Mouse (Mus musculus): ENCODE results near the gene 6030452D12Rik.

6030452D12Rik gene

DNA sequence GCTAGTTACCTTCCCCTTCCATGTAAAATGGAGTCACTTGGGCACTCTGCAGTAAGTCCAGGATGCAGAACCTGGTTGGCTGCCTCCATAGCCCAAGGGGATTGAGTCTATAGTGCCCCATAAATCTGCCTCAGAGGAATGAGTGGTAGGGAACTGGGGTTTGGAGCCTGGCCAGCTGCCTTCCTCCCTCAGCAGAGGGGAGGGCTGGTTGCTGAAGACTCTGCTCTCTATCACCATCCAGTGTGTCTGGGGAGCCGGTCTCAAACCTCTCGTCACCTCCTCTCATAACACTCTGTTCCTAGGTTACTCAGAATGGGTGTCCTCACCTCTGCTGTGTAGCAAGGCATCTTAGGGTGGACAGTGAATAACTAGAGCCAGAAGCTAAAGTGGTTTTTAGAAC, 16.3 kb downstream of the 6030452D12Rik start:
- DNase-seq (ENCODE audit: low spot score in 2 of 2) = no peak

DNA sequence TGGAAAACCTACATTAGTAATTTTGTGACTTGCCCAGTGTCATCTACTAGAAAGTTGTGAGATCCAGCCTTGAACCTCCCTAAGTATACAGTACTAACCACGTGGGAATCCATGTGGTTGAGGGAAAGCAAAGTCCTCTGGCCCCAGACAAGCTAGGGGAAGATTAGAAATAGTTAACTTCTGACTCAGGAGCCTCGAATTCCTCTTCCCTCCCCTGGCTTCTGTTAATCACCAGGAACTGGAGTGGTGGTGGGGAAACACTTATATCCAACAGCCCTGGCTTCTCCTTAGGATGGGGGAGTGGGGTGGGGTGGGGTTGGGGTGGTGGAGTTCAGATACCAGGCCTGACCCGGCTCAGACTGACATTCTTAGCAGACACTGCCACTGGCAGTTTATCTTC, 18.4 kb downstream of the 6030452D12Rik start:
- no peak for DNase-seq (ENCODE audit: low spot score in 2 of 2)

- DNase-seq (ENCODE audit: low spot score in 2 of 2) = no peak
These were observed 20.3 kb downstream of the 6030452D12Rik start for GRCm38 (mm10) chr8:106520578-106520977.

DNA sequence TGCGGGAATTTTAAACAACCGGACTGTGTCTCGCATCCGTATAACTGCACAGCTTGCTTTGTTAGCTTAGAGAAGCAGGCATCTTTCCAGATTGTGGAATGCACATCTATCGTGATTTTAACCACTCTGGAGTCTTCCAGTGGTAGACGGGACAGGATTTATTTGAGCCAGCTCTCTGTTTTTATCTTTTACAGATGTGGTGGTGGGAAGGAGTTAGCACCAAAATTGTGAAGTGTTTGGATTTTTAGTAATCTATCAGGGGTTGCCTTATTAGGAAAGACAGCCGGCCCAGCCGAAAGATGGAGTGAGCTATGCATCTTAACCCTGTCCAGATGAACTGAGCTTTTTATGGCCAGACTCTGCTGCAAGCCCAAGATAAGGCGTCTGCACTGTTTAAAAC, 21.5 kb downstream of the 6030452D12Rik start:
- no peak for DNase-seq (ENCODE audit: low spot score in 2 of 2)

DNA sequence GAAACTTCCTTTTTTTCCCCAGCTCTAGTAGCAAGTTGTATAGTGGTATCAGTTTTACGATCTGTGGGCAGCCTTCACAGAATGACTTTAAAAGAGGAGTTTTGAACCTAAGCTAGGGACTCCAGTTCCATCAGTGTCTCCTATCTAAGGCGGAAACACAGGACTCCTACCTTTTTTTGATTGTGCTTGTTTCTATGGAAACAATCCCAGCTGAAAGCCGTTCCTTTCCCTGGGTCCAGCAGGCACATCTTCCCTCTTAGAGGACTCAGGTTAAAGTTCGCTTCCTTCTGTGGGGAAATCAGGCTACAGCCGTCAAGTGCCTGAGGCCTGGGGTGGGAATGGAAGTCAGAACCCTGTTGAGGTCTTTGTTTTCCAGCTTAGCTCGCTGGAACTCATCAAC, 26.4 kb downstream of the 6030452D12Rik start:
- DNase-seq (ENCODE audit: low spot score in 2 of 2) = no peak

GRCm38 (mm10) chr8:106527241-106528036, 27.1 kb downstream of the 6030452D12Rik start:
- DNase-seq (ENCODE audit: low spot score in 2 of 2) = no peak

- DNase-seq (ENCODE audit: low spot score in 2 of 2) = no peak
These were observed 28.4 kb downstream of the 6030452D12Rik start for GRCm38 (mm10) chr8:106528596-106529249.

DNA sequence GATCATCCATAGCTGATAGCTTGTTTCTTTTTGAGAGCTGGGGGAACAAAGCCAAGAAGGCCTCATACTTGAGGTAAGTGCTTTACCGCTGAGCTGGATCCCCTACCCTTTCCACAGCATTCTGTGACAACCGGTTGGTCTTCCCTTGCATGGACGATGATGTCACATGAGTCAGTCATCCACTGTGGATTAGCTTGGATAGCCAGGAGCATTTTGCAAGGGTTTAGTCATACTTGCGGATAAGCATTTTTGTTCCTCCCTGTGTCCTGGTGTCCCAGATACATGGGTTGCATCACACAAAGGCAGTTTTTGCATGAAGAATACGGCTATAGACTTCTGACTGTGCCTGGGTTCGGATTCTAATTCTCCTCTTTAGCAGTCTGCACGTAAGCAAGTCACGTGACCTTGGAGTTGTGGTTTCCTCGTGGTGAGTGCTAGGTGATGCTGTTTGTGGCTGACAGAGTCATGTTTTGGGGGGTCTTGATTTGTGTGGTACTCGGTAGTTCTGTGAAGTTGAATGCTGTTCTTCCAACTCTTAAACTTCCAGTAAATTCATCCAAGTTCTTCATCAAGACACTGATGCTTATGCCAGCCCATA, 29.7 kb downstream of the 6030452D12Rik start:
- DNase-seq (ENCODE audit: low spot score in 2 of 2) = no peak

- DNase-seq (ENCODE audit: low spot score in 2 of 2) = no peak
These were observed 30.2 kb downstream of the 6030452D12Rik start for GRCm38 (mm10) chr8:106530566-106530965.

DNA sequence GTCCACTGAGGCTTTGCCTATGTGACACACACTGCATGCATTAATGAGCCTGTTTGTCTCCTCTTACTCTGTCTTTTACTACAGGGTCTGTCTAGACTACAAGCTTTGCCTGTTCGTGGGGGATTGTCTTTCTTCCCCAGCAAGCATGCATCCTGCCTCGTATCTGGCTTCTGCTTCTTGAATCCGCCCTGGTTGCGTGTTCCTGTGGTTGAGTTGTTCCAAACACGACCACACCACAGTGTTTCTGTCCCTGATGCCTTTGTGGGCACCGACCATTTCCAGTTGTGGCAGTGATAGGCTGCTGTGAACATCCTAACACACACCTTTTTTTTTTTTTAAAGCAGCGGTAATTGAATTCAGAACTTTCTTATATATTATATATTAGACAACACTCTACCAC, 33.4 kb downstream of the 6030452D12Rik start:
- no peak for DNase-seq (ENCODE audit: low spot score in 2 of 2)

- peak; percentile 43 to 57 for DNase-seq (ENCODE audit: low spot score in 2 of 2)
These were observed 34.1 kb downstream of the 6030452D12Rik start for GRCm38 (mm10) chr8:106534449-106534848.

- DNase-seq (ENCODE audit: low spot score in 2 of 2) = no peak
These were observed 35.1 kb downstream of the 6030452D12Rik start for GRCm38 (mm10) chr8:106535448-106535847.

DNA sequence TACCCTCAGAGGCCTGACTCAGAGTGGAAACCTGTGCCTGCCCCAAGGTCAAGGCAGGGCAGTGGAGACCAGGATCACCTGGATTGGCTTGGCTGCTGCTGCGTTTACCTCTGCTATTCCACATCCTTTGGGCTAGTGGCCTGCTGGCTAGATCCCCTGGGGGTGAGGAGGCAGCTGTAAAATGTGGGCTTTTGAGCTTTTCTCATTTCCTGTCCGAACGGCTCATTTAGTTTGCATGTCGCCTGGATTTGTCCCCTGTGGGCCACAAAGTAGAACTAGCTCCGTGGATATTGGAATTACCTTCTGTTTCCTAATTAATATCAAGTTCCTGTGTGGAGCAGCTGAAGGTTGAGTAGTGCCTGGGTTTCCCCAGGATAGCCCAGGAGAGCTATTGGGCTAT, 38.9 kb downstream of the 6030452D12Rik start:
- DNase-seq (ENCODE audit: low spot score in 2 of 2) = no peak

DNA sequence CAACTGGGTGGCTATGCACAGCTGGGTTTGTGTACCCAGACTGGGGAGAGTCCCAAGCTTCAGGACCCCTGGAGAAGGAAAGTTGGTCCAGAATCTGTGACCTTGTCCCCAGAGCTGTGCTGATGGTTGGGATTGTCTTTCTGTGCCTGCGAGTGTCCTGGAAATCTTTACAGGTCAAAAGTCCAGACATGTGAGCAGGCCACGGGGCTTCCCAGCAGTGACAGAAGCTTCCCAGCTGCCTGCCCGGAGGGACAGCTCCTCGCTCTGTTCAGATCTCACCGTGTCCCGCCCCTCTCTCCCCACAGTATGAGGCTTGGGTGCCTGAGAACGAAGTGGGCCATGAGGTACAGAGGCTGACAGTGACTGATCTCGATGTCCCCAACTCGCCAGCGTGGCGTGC, 40.7 kb downstream of the 6030452D12Rik start:
- no peak for DNase-seq (ENCODE audit: low spot score in 2 of 2)

DNA sequence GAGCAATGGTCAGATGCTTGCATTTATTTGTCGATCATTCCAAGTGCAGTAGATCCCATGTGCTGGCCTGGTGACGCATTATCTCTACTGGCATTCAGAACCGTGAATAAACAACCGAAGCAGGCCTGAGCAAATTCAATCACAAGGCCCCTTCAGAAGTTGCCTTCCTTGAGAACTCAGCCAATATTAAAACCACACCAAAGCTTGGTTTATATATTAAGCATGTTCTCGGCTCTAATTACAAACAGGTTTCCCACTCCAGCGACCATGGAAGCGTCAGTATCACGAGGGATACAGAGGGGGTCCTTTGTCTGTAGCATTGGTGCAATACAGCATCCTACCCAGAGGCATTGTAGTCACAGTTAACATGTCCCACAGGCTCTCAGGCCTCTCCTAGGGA, 42.7 kb downstream of the 6030452D12Rik start:
- DNase-seq (ENCODE audit: low spot score in 2 of 2) = no peak

GRCm38 (mm10) chr8:106545149-106545548, 44.8 kb downstream of the 6030452D12Rik start:
- no peak for DNase-seq (ENCODE audit: low spot score in 2 of 2)

- no peak for DNase-seq (ENCODE audit: low spot score in 2 of 2)
These were observed 46.4 kb downstream of the 6030452D12Rik start for GRCm38 (mm10) chr8:106546746-106547145.

GRCm38 (mm10) chr8:106548366-106548936, 48.1 kb downstream of the 6030452D12Rik start:
- DNase-seq (ENCODE audit: low spot score in 2 of 2) = no peak

DNA sequence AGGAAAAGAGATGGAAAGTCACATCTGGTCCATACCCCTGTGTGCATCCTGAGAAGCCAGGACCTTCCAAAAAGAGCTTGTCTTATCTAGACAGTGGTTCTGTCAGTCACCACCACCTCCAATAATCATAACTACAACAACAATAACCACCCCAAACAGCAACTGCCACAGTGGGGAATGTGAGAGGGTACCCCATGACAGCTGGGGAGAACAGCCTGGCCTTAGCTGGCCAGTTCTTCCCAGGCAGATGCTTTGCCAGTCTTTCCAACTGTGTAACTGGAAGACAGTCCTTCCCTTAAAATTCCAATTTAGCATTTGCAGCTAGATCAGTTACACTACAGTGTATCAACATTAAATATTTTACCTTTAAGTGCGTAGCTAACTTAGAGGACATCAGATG, 50.6 kb downstream of the 6030452D12Rik start:
- no peak for DNase-seq (ENCODE audit: low spot score in 2 of 2)

DNA sequence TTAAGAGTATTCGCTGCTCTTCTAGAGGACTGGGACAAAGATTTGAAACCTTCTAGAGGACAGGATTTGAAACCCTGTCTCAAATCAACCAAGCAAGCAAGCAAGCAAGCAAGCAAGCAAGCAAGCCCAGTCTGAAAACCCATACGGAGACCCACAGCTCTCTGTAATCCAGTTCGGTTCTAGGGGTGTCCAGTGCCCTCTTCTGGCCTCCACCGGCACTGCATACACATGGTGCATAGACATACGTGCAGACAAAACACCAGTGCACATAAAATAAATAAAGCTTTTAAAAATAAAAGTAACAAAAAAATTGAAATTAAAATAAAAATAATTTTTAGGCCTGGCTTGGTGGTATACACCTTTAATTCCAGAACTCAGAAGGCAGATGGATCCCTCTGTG, 53.7 kb downstream of the 6030452D12Rik start:
- no peak for DNase-seq (ENCODE audit: low spot score in 2 of 2)

DNA sequence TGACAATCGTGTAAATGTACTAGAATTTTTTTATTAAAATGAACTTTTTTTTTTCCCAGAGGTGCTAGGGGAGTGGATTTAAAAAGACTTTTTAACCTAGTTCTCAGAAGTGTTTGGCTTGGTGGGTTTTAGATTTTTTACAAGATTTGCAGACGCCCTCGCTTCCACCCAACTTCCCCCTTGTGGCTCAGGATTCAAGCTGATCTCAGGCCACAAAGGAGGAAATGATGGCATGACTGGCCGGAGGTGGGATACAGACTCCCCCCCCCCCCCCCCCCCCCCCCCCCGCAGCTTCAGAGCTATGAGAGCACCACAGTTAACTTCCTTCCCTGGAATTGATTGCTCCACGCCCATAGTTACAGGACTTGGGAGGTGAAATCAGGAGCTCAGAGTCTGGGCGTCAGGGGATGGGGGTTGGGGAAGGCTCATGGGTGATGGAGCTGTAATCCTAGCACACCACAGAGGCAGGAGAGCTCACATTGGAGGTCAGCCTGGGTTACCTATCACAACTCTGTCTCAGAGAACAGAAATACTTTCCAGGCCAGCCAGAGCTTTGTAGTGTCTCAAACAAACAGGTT, 55.8 kb downstream of the 6030452D12Rik start:
- no peak for DNase-seq (ENCODE audit: low spot score in 2 of 2)

Measured in right cerebral cortex, adult 2 months (tissue).